Mouse (Mus musculus) forebrain, embryonic 12.5 days (tissue): ENCODE measurements at regions not wholly inside any gene's neighbourhood (a gene's known extent, or its start where the extent isn't known, plus 50 kb on each side); places are given as distances from the start of the nearest gene placed in this dataset.

ENCODE experiments used
- ATAC-seq: fragments of 200-750 bp; cut with Nextera tagmentation; 2 replicates; pipeline ENCODE4 v1.8.0; 2017; ENCODE audit warnings: moderate TSS enrichment; ENCODE audit not compliant: low FRiP score
- H3K27ac ChIP-seq: fragments of 300-500 bp; sonication (generic); 2 replicates; pipeline ENCODE4 v1.5.1; 2016; ENCODE audit warnings: mild to moderate bottlenecking
- H3K27me3 ChIP-seq: fragments of 300-500 bp; sonication (generic); 2 replicates; pipeline ENCODE4 v1.6.1; 2016; ENCODE audit warnings: mild to moderate bottlenecking
- H3K36me3 ChIP-seq: fragments of 300-500 bp; sonication (generic); replicated peaks from 2 replicates; pipeline ENCODE4 v1.6.1; 2016; ENCODE audit warnings: mild to moderate bottlenecking
- H3K4me1 ChIP-seq: fragments of 300-500 bp; sonication (generic); 2 replicates; pipeline ENCODE4 v1.6.1; 2016
- H3K4me2 ChIP-seq: fragments of 300-500 bp; sonication (generic); 2 replicates; pipeline ENCODE4 v1.6.1; 2016; ENCODE audit warnings: mild to moderate bottlenecking, moderate library complexity
- H3K4me3 ChIP-seq: fragments of 300-500 bp; sonication (generic); replicated peaks from 2 replicates; pipeline ENCODE4 v1.5.1; 2016; ENCODE audit warnings: mild to moderate bottlenecking
- H3K9ac ChIP-seq: fragments of 300-500 bp; sonication (generic); 2 replicates; pipeline ENCODE4 v1.6.1; 2016; ENCODE audit warnings: mild to moderate bottlenecking
- H3K9me3 ChIP-seq: fragments of 300-500 bp; sonication (generic); 2 replicates; pipeline ENCODE4 v1.6.1; 2016
- WGBS: fragments of 180-500 bp; shearing (Covaris S2); methylation state at CpG from one replicate; pipeline ENCODE4 v1.1.7; 2016; 5-methylcytosine and 5-hydroxymethylcytosine counted together

DNA sequence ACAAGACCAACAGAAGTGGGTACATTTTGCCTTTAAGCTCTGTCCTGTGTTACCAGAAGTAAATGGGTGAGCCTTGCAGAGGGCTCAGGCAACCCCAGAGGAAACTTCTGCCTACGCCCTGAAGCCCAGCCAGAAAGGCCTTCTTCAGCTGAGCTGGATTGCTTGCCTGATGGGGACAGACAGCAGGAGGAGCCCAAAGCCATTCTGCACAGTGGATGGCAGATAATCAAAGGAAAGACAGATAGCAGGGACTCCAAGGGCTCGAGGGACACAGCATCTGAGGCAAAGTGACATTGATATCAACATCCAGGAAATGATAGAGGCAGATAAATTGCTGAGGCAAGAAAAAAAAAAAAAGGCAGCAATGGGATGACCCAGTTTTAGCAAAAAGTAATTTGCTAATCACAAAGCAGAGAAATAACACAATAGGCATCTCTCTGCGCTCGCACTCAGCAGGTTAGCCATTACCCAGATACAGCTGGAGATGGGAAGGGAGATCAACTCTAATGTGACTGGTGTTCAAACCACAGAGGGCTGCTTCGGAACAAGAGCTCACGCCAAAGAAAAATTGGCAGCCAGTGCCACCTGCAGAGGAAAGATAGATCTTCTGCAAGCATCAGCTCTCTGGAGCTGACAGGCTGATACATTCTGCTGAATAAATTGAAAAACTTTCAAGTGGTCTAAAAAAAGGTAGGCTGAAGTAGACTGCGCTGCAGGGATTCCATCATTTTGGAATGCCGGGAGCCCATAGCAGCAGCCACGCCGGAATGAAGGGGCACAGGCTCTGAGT lies 494.8 kb downstream of the Prim2 start:
- H3K27ac ChIP-seq, result no peak overlapping the region

DNA sequence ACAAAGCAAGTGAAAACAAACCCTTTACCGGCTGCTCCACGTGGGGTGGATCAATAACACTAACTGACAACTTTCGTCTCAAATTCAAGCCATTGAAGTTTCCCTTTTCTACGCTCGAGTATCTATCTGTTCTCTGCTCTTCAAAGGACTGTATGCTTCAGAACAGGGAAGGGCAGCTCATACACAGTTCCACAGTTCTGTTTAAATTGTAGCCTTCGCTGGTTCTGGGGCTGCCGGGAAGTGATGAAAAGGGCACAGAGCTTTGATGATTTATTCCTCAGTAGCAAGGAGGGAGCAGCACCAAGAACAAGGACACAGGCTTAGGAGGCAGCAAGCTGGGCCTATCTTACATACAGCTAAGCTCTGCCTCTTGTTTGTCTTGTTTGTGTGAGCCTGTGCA lies 532.6 kb downstream of the Prim2 start:
- H3K9ac ChIP-seq, result no peak overlapping the region
- 68% methylated on average over 7 of the region's 7 CpGs for WGBS
- no peaks in the 10 kb centered on the region for H3K27me3 ChIP-seq
- H3K36me3 ChIP-seq, result no peaks in the 10 kb centered on the region
- H3K27ac ChIP-seq, result no peak overlapping the region
- ATAC-seq, result no peak
- H3K4me3 ChIP-seq, result no peak overlapping the region
- H3K9me3 ChIP-seq, result no peaks in the 10 kb centered on the region
- no peak overlapping the region for H3K4me2 ChIP-seq
- H3K4me1 ChIP-seq, result no peaks in the 10 kb centered on the region

More for the DNA sequence above, 494.8 kb downstream of the Prim2 start:
- Histone ChIP-seq H3K4me1 (no peaks in the 10 kb centered on the region), H3K9ac (no peak overlapping the region), H3K4me3 (no peak overlapping the region), H3K36me3 (no peaks in the 10 kb centered on the region), H3K9me3 (no peaks in the 10 kb centered on the region), H3K4me2 (no peak overlapping the region), H3K27me3 (no peaks in the 10 kb centered on the region)
- WGBS, result 69% methylated on average over 10 of the region's 10 CpGs
- ATAC-seq, result no peak

DNA sequence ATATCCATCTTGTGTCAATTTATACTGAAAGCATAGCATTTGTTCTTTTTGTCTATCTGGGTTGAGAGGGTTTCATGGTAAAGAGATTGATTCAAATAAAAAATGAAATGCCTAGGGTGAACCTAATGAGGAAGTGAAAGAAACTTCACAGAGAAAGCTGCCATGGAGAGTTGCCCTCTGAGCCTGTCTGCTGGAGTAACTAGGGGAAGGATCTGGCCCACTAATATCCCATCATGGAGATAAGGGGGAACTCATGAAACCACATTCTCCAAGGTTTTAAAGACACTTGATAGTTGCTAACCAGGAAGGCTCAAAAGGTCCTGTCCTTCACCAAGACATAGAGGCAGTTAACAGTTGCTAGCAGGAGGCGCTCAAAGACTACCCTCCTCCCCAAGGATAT lies 539.2 kb downstream of the Prim2 start:
- H3K27ac ChIP-seq, result no peak overlapping the region
- H3K4me3 ChIP-seq, result no peak overlapping the region
- ATAC-seq, result no peak
- no peaks in the 10 kb centered on the region for H3K4me1 ChIP-seq
- H3K9me3 ChIP-seq, result no peaks in the 10 kb centered on the region
- no peaks in the 10 kb centered on the region for H3K27me3 ChIP-seq
- no peak overlapping the region for H3K4me2 ChIP-seq
- no peaks in the 10 kb centered on the region for H3K36me3 ChIP-seq
- no peak overlapping the region for H3K9ac ChIP-seq
- WGBS, result 96% methylated on average over 1 of the region's 1 CpGs

DNA sequence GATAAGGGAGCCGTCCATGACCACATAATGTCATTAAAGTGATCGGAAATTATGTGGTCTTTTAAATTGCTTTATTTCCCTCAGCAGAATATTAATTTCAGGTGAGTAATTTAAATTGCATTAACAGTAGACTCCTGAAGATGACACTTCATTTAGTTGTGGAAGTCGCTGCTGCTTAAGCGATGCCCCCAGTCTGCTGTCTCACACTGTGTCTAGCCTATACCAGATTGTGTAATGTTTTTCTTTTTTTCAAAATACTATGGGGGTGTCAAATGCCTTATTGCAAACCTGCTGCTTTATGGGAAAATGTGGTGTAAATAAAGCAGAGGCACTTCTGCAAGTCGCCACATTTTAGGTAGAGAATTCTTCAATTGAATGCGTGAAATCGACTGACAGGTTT lies 544.5 kb downstream of the Prim2 start:
- 91% methylated on average over 7 of the region's 7 CpGs for WGBS
- Histone ChIP-seq H3K27ac (no peak overlapping the region), H3K36me3 (no peaks in the 10 kb centered on the region), H3K27me3 (no peaks in the 10 kb centered on the region), H3K4me2 (no peak overlapping the region), H3K4me3 (no peak overlapping the region), H3K9me3 (no peaks in the 10 kb centered on the region), H3K9ac (no peak overlapping the region), H3K4me1 (no peaks in the 10 kb centered on the region)
- ATAC-seq, result no peak

DNA sequence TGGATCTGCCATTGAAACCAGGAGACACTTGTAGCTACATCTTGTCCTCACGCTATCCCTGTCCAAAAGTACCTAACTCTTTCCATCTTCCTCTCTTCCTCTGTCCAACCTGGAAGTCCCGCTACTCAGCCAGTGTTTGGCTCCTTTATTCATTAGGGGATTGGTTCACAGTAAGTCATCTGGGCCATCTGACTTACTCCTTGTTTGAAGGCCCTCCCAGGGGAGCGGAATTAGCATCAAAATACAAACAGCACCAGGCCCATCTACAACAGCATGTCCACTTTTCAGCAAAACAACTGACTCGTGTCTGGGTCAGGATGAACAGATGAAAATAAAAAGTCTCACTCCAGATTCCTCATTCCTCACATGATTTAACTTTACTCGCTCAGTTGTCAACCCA lies 559.2 kb upstream of the Gm5415 start:
- no peak for ATAC-seq
- H3K4me2 ChIP-seq, result no peak overlapping the region
- H3K27ac ChIP-seq, result no peak overlapping the region
- H3K9ac ChIP-seq, result no peak overlapping the region
- H3K4me3 ChIP-seq, result no peak overlapping the region
- H3K9me3 ChIP-seq, result 0 out of 2 replicates have a peak, but pooled peaks cover 3% of the 10 kb centered on the region
- H3K36me3 ChIP-seq, result no peaks in the 10 kb centered on the region
- H3K4me1 ChIP-seq, result no peaks in the 10 kb centered on the region
- 79% methylated on average over 5 of the region's 5 CpGs for WGBS
- H3K27me3 ChIP-seq, result no peaks in the 10 kb centered on the region

DNA sequence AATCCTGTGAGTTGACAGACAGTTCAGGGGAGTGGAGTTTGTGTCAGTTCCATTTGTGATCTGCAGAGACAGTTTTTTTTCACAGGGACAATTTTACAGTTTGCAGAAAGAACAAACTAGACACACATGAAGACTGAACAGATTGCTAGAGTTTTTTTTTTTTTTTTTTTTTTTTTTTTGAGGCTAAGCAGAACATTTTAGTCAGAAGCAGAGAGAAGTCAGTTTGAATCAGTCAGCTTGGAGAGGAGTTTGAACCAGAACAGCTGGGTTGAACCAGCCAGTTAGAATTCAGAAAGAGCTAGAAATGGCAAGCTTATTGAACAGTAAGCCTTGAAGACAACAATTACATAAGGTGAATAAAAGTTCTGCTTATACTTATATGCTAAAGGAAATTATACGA lies 557.2 kb upstream of the Gm5415 start:
- ATAC-seq, result no peak

DNA sequence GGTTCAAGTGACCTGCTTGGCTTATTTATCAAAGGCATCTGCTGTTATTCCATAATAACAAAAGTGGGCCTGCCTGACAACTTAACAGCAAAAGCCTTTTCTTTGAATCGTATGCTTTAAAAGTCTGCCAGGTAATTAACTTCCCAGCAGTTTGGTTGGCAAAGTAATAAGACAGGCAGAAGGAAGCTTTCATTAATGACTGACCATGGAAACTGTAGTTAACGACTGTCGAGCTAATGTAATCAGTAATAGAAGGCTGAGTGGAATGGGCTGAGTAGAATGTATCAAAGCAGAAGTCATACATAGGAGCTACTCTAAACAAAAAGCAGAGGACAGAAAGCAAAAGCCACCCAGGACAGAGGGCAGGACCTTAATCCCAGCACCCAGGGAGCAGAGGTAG lies 551.0 kb upstream of the Gm5415 start:
- no peak overlapping the region for H3K9ac ChIP-seq
- ATAC-seq, result no peak
- WGBS, result 35% methylated on average over 3 of the region's 3 CpGs
- H3K9me3 ChIP-seq, result no peaks in the 10 kb centered on the region
- no peaks in the 10 kb centered on the region for H3K27me3 ChIP-seq
- H3K36me3 ChIP-seq, result no peaks in the 10 kb centered on the region
- H3K4me2 ChIP-seq, result no peak overlapping the region
- no peaks in the 10 kb centered on the region for H3K4me1 ChIP-seq
- no peak overlapping the region for H3K27ac ChIP-seq
- no peak overlapping the region for H3K4me3 ChIP-seq

More for the DNA sequence above, 557.2 kb upstream of the Gm5415 start:
- H3K4me3 ChIP-seq, result no peak overlapping the region
- WGBS, result 93% methylated on average over 1 of the region's 1 CpGs
- no peaks in the 10 kb centered on the region for H3K4me1 ChIP-seq
- no peak overlapping the region for H3K9ac ChIP-seq
- 0 out of 2 replicates have a peak, but pooled peaks cover 3% of the 10 kb centered on the region for H3K9me3 ChIP-seq
- no peak overlapping the region for H3K27ac ChIP-seq
- H3K27me3 ChIP-seq, result no peaks in the 10 kb centered on the region
- H3K36me3 ChIP-seq, result no peaks in the 10 kb centered on the region
- no peak overlapping the region for H3K4me2 ChIP-seq

DNA sequence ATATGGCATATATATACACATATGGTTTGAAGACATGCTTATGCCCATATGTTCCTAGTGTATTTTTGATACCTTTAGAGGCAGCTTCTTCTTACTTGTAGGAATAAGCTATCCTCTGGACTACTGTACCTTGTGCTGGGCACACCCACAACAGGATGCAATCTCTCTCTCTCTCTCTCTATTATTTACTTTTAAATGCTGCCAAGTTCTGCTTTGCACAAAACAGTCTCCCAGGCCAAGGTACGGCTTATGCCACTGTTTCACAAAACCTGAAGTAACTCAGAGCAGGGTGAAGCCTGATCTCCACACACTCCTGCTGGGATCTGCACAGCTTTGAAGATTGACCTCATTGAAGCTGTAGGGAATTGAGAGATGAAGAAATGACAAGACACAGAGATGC lies 549.8 kb upstream of the Gm5415 start:
- H3K27me3 ChIP-seq, result no peaks in the 10 kb centered on the region
- H3K36me3 ChIP-seq, result no peaks in the 10 kb centered on the region
- no peak; the same call in 1 of the 2 replicates for ATAC-seq
- no peak overlapping the region for H3K9ac ChIP-seq
- H3K9me3 ChIP-seq, result no peaks in the 10 kb centered on the region
- H3K27ac ChIP-seq, result no peak overlapping the region
- H3K4me3 ChIP-seq, result no peak overlapping the region
- H3K4me1 ChIP-seq, result no peaks in the 10 kb centered on the region
- 90% methylated on average over 1 of the region's 1 CpGs for WGBS
- H3K4me2 ChIP-seq, result no peak overlapping the region

DNA sequence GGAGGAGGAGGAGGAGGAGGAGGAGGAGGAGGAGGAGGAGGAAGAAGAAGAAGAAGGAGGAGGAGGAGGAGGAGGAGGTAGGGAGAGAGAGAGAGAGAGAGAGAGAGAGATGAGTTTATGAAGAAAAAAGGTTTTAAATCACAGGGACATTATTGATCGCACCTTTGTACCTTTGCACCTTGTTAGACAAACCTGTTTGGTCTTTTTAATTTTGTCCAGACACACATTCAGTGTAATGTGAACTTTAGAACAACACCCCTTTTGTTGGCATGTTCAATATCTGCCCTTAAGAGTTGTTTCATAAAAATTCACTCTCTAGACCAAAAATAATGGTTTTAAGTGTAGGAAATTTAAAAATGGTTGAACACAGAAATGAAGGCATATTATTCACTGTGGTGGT lies 527.5 kb upstream of the Gm5415 start:
- Histone ChIP-seq H3K4me1 (no peaks in the 10 kb centered on the region), H3K36me3 (no peaks in the 10 kb centered on the region), H3K9ac (no peak overlapping the region), H3K27ac (no peak overlapping the region), H3K4me3 (no peak overlapping the region), H3K4me2 (no peak overlapping the region), H3K27me3 (no peaks in the 10 kb centered on the region), H3K9me3 (no peaks in the 10 kb centered on the region)
- ATAC-seq, result no peak
- WGBS, result 91% methylated on average over 1 of the region's 1 CpGs

DNA sequence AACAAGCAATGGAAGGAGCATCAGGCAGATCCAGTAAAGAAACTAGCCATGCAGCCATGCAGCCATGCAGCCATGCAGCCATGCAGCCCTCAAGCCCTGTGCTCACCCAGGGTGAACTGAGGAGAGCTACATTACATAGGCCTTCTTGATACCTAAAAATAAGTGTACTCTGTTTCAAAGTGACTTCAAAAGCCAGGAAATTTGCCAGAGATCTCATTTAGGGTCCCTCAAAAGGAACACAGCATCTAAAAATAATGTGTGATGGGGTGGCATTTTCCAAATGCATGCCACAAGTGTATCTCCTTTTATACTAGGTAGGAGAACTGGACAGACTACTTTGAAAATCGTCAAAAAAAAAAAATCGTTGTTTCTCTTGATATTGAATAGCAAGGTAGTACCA lies 510.9 kb upstream of the Gm5415 start:
- H3K4me3 ChIP-seq, result no peak overlapping the region
- 91% methylated on average over 2 of the region's 2 CpGs for WGBS
- H3K9me3 ChIP-seq, result no peaks in the 10 kb centered on the region
- H3K4me1 ChIP-seq, result no peaks in the 10 kb centered on the region
- H3K4me2 ChIP-seq, result no peak overlapping the region
- H3K36me3 ChIP-seq, result no peaks in the 10 kb centered on the region
- no peaks in the 10 kb centered on the region for H3K27me3 ChIP-seq
- H3K27ac ChIP-seq, result no peak overlapping the region
- H3K9ac ChIP-seq, result no peak overlapping the region
- no peak for ATAC-seq

DNA sequence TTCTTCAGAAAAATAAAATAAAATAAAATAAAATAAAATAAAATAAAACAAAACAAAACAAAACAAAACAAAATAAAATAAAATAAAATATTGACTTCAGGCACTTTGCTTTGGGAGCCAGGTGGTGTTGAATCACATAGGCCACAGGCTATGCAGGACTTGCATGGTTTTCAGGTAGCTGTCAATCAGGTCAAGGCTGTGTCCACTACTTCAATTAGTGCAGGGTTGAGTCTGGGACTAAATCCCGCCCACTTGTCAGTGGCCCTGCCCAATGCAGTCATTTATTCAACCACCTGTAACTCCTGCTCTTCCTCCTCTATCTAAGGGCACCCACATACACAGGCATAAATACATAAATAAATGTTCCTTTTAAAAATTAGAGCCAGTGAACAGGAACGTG lies 497.3 kb upstream of the Gm5415 start:
- Histone ChIP-seq H3K9me3 (no peaks in the 10 kb centered on the region), H3K4me3 (no peak overlapping the region), H3K27ac (no peak overlapping the region), H3K36me3 (no peaks in the 10 kb centered on the region), H3K27me3 (no peaks in the 10 kb centered on the region), H3K9ac (no peak overlapping the region), H3K4me1 (peaks cover 5% of the 10 kb centered on the region; the same call in 1 of the 2 replicates), H3K4me2 (no peak overlapping the region)
- no peak for ATAC-seq
- 94% methylated on average over 2 of the region's 2 CpGs for WGBS

DNA sequence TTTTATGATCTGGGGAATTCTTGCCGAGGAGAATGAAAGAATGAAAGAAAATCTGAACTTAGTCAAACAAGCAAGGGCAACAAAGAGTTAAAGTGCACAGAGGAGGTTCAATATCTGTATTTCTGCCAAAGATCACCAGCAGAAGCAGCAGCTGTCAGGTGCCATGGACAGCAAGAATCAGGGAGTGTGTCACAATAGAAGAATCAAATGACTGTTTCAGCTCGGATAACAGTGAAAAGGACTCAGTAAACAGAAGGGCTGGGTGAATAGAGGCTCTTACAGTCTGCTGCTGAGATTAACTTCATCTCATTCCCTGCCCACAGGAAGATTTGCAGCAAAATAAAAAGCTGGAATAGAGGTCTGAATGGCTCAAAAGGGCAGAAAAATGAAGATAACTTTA lies 495.3 kb upstream of the Gm5415 start:
- Histone ChIP-seq H3K36me3 (no peaks in the 10 kb centered on the region), H3K4me2 (no peak overlapping the region), H3K9ac (no peak overlapping the region), H3K4me1 (peaks cover 5% of the 10 kb centered on the region; the same call in 1 of the 2 replicates), H3K4me3 (no peak overlapping the region), H3K27ac (no peak overlapping the region), H3K27me3 (no peaks in the 10 kb centered on the region), H3K9me3 (no peaks in the 10 kb centered on the region)
- 23% methylated on average over 2 of the region's 2 CpGs for WGBS
- ATAC-seq, result peak; percentile 51; the same call in 1 of the 2 replicates

DNA sequence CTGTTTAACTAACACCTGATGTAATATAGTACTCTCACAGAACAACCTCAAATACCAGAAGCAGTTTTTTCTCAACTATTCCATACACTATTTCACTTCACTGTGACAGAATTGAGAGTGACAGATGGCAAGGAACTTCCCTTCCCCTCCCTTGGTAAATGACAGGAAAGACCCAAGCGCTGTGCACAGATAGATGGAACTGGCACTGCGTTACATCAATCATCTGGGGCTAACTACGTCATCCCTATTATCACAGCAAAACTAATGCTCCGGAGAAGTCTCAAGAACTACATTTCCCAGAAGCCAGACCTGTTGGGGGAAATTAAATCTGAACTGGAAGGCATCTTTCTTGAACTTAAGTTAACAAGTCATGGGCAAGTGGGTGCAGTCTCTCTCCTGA lies 493.6 kb upstream of the Gm5415 start:
- Histone ChIP-seq H3K9me3 (no peaks in the 10 kb centered on the region), H3K4me1 (peaks cover 5% of the 10 kb centered on the region; the same call in 1 of the 2 replicates), H3K36me3 (no peaks in the 10 kb centered on the region), H3K9ac (no peak overlapping the region), H3K4me2 (no peak overlapping the region), H3K27ac (no peak overlapping the region), H3K27me3 (no peaks in the 10 kb centered on the region), H3K4me3 (no peak overlapping the region)
- no peak for ATAC-seq
- 91% methylated on average over 4 of the region's 4 CpGs for WGBS
